Mouse (Mus musculus): Measurements from ENCODE around the gene Gm45713. TPM values are rescaled to one million over a fixed set of nuclear protein-coding genes. Genes with fewer than 3 reads are reported as not detected.

Gene Gm45713
- polyA plus RNA-seq (2016; fragmentation: Nextera tagmentation; extraction: Ambion mirVana): 0.27 and 0.59 TPM in 2 replicates

- Histone ChIP-seq H3K27me3 (replicated peaks) (no peaks in the 10 kb centered on the region), H3K9me3 (replicated peaks) (no peaks in the 10 kb centered on the region), H3K36me3 (peaks cover 15% of the 10 kb centered on the region), H3K4me1 (peaks cover 65% of the 10 kb centered on the region), H3K9ac (peak within 1 kb of the TSS; percentile 81), H3K27ac (peak within 1 kb of the TSS; percentile 83), H3K4me2 (peak within 1 kb of the TSS; percentile 94), H3K4me3 (peak within 1 kb of the TSS; percentile 75)
- peak; percentile 77 for ATAC-seq
- WGBS (ENCODE audit: insufficient replicate concordance): 2% methylated on average over 29 of the region's 29 CpGs
These were observed at the start of gene Gm45713, which contains the start of gene Flt3l for GRCm38 (mm10) chr7:45135993-45136567. Gm45713 (minus strand) TSS chr7:45136231. Flt3l (minus strand) TSS chr7:45136432.

- Histone ChIP-seq H3K27me3 (replicated peaks) (peaks cover 100% of the 10 kb centered on the region), H3K9ac (no peak overlapping the region)
These were observed 47.6 kb upstream of the Gm45713 start for GRCm38 (mm10) chr7:45183672-45184071.

GRCm38 (mm10) chr7:45182606-45183005 is 46.6 kb upstream of the Gm45713 start:
- no peaks in the 10 kb centered on the region for H3K9me3 ChIP-seq (replicated peaks)
- H3K4me1 ChIP-seq: peaks cover 18% of the 10 kb centered on the region
- ATAC-seq: peak; percentile 4; the same call in 1 of the 2 replicates
- H3K4me2 ChIP-seq: peak overlapping the region; percentile 69
- peak overlapping the region; percentile 21 for H3K4me3 ChIP-seq
- no peak overlapping the region for H3K27ac ChIP-seq
- 0 out of 2 replicates have a peak overlapping the region, but pooled peaks have one; percentile 7 for H3K9ac ChIP-seq
- H3K27me3 ChIP-seq (replicated peaks): peaks cover 100% of the 10 kb centered on the region
- WGBS (ENCODE audit: insufficient replicate concordance): 17% methylated on average over 11 of the region's 11 CpGs
- no peaks in the 10 kb centered on the region for H3K36me3 ChIP-seq

More at GRCm38 (mm10) chr7:45183672-45184071, 47.6 kb upstream of the Gm45713 start:
- no peak for ATAC-seq
- no peak overlapping the region for H3K4me2 ChIP-seq
- no peak overlapping the region for H3K4me3 ChIP-seq
- 58% methylated on average over 7 of the region's 7 CpGs for WGBS (ENCODE audit: insufficient replicate concordance)
- H3K36me3 ChIP-seq: no peaks in the 10 kb centered on the region
- peaks cover 18% of the 10 kb centered on the region for H3K4me1 ChIP-seq
- no peak overlapping the region for H3K27ac ChIP-seq
- no peaks in the 10 kb centered on the region for H3K9me3 ChIP-seq (replicated peaks)

GRCm38 (mm10) chr7:45182199-45182601 is 46.2 kb upstream of the Gm45713 start:
- ATAC-seq: peak; percentile 91
- Histone ChIP-seq H3K9ac (0 out of 2 replicates have a peak overlapping the region, but pooled peaks have one; percentile 7), H3K27me3 (replicated peaks) (peaks cover 100% of the 10 kb centered on the region), H3K4me1 (peaks cover 18% of the 10 kb centered on the region), H3K4me2 (peak overlapping the region; percentile 69), H3K9me3 (replicated peaks) (no peaks in the 10 kb centered on the region), H3K4me3 (peak overlapping the region; percentile 47), H3K27ac (no peak overlapping the region), H3K36me3 (no peaks in the 10 kb centered on the region)
- under 1% methylated on average over 34 of the region's 34 CpGs for WGBS (ENCODE audit: insufficient replicate concordance)

- no peaks in the 10 kb centered on the region for H3K9me3 ChIP-seq (replicated peaks)
- peak overlapping the region; percentile 69 for H3K4me2 ChIP-seq
- peaks cover 100% of the 10 kb centered on the region for H3K27me3 ChIP-seq (replicated peaks)
- peak overlapping the region; percentile 47 for H3K4me3 ChIP-seq
- 8% methylated on average over 34 of the region's 35 CpGs for WGBS (ENCODE audit: insufficient replicate concordance)
- H3K9ac ChIP-seq: no peak overlapping the region
- no peaks in the 10 kb centered on the region for H3K36me3 ChIP-seq
- no peak overlapping the region for H3K27ac ChIP-seq
- ATAC-seq: no peak
- peaks cover 18% of the 10 kb centered on the region for H3K4me1 ChIP-seq
These were observed 45.5 kb upstream of the Gm45713 start for GRCm38 (mm10) chr7:45181540-45181939.

GRCm38 (mm10) chr7:45180896-45181477 is 45.0 kb upstream of the Gm45713 start, which contains the start of gene Pth2:
Pth2 (plus strand) TSS chr7:45180995.
- H3K9me3 ChIP-seq (replicated peaks): no peaks in the 10 kb centered on the region
- peaks cover 100% of the 10 kb centered on the region for H3K27me3 ChIP-seq (replicated peaks)
- peak within 1 kb of the TSS; percentile 47 for H3K4me3 ChIP-seq
- ATAC-seq: no peak
- no peak within 1 kb of the TSS for H3K9ac ChIP-seq
- no peak within 1 kb of the TSS for H3K27ac ChIP-seq
- H3K36me3 ChIP-seq: no peaks in the 10 kb centered on the region
- peak within 1 kb of the TSS; percentile 69 for H3K4me2 ChIP-seq
- 24% methylated on average over 20 of the region's 20 CpGs for WGBS (ENCODE audit: insufficient replicate concordance)
- peaks cover 23% of the 10 kb centered on the region for H3K4me1 ChIP-seq

- 27% methylated on average over 7 of the region's 7 CpGs for WGBS (ENCODE audit: insufficient replicate concordance)
- Histone ChIP-seq H3K4me1 (peaks cover 23% of the 10 kb centered on the region), H3K9ac (no peak within 1 kb of the TSS), H3K4me3 (no peak within 1 kb of the TSS), H3K9me3 (replicated peaks) (no peaks in the 10 kb centered on the region), H3K36me3 (no peaks in the 10 kb centered on the region), H3K4me2 (no peak within 1 kb of the TSS), H3K27ac (no peak within 1 kb of the TSS), H3K27me3 (replicated peaks) (peaks cover 100% of the 10 kb centered on the region)
- ATAC-seq: no peak
These were observed 43.4 kb upstream of the Gm45713 start, which contains the start of gene Gfy for GRCm38 (mm10) chr7:45179469-45179868. Gfy (minus strand) TSS chr7:45179569.

- Histone ChIP-seq H3K4me1 (peaks cover 23% of the 10 kb centered on the region), H3K9me3 (replicated peaks) (no peaks in the 10 kb centered on the region), H3K27ac (no peak overlapping the region), H3K9ac (no peak overlapping the region), H3K27me3 (replicated peaks) (peaks cover 98% of the 10 kb centered on the region), H3K4me2 (no peak overlapping the region), H3K4me3 (no peak overlapping the region), H3K36me3 (no peaks in the 10 kb centered on the region)
- 22% methylated on average over 7 of the region's 7 CpGs for WGBS (ENCODE audit: insufficient replicate concordance)
- ATAC-seq: no peak
These were observed 42.5 kb upstream of the Gm45713 start for GRCm38 (mm10) chr7:45178550-45178949.

GRCm38 (mm10) chr7:45176356-45176755 is 40.3 kb upstream of the Gm45713 start:
- 6% methylated on average over 31 of the region's 31 CpGs for WGBS (ENCODE audit: insufficient replicate concordance)
- Histone ChIP-seq H3K4me1 (peaks cover 7% of the 10 kb centered on the region), H3K4me2 (no peak overlapping the region), H3K27me3 (replicated peaks) (peaks cover 96% of the 10 kb centered on the region), H3K36me3 (no peaks in the 10 kb centered on the region), H3K9ac (no peak overlapping the region), H3K27ac (no peak overlapping the region), H3K4me3 (no peak overlapping the region; the same call in 1 of the 2 replicates), H3K9me3 (replicated peaks) (no peaks in the 10 kb centered on the region; the same call in 1 of the 2 replicates)
- no peak for ATAC-seq

GRCm38 (mm10) chr7:45175929-45176328 is 39.9 kb upstream of the Gm45713 start:
- H3K27me3 ChIP-seq (replicated peaks): peaks cover 96% of the 10 kb centered on the region
- H3K9ac ChIP-seq: no peak overlapping the region
- 0 out of 2 replicates have a peak, but pooled peaks cover 5% of the 10 kb centered on the region for H3K4me1 ChIP-seq
- no peaks in the 10 kb centered on the region for H3K36me3 ChIP-seq
- H3K4me3 ChIP-seq: no peak overlapping the region; the same call in 1 of the 2 replicates
- WGBS (ENCODE audit: insufficient replicate concordance): 3% methylated on average over 23 of the region's 23 CpGs
- H3K27ac ChIP-seq: no peak overlapping the region
- peaks cover 4% of the 10 kb centered on the region; the same call in 1 of the 2 replicates for H3K9me3 ChIP-seq (replicated peaks)
- H3K4me2 ChIP-seq: no peak overlapping the region
- no peak for ATAC-seq

GRCm38 (mm10) chr7:45175398-45175797 is 39.4 kb upstream of the Gm45713 start:
- ATAC-seq: no peak

More at GRCm38 (mm10) chr7:45175398-45175797, 39.4 kb upstream of the Gm45713 start:
- Histone ChIP-seq H3K4me3 (no peak overlapping the region), H3K36me3 (no peaks in the 10 kb centered on the region), H3K27ac (no peak overlapping the region), H3K27me3 (replicated peaks) (peaks cover 96% of the 10 kb centered on the region), H3K9me3 (replicated peaks) (peaks cover 9% of the 10 kb centered on the region; the same call in 1 of the 2 replicates), H3K4me1 (0 out of 2 replicates have a peak, but pooled peaks cover 5% of the 10 kb centered on the region), H3K4me2 (no peak overlapping the region), H3K9ac (no peak overlapping the region)
- 3% methylated on average over 13 of the region's 13 CpGs for WGBS (ENCODE audit: insufficient replicate concordance)
